Mouse (Mus musculus) erythroblast, embryonic 14.5 days (primary cell): ENCODE measurements around the gene Ppp1ca.

Source experiments
- GATA1 ChIP-seq: IDR thresholded peaks from 2 replicates; pipeline ENCODE4 v1.6.1; 2012; ENCODE audit warnings: low read length, inconsistent platforms, mixed read lengths
- TAL1 ChIP-seq: IDR thresholded peaks from 3 replicates; pipeline ENCODE4 v1.6.1; 2012; ENCODE audit warnings: low read length, inconsistent platforms, mixed read lengths

DNA sequence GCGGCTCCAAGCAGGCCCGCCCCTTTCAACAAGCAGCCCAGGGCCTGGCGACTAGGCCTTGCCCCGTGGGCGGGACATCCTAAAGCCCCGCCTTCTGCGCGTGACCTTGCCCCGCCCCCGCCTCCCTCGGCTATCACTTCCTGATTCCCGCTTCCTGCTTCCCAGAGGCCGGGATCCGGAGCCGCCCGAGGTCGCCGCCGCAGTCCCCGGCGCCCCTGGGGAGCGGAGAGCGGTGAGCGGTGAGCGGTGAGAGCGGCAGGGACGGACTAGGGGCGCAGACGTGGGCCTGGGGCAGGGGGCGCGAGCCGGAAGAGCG is 43.4 kb upstream of the Ppp1ca start, which contains the start of gene Coro1b:
- TF ChIP-seq TAL1 = no peak
- TF ChIP-seq GATA1 = no peak
